Mouse (Mus musculus): ENCODE data around the gene Tex33. TPM values are rescaled to one million over a fixed set of nuclear protein-coding genes. Genes with fewer than 3 reads are reported as not detected.

Gene Tex33
- total and polyA plus RNA-seq, 3 experiments = 4.3 to 4.7 TPM; not detected in 1

- TF ChIP-seq UBTF (IDR thresholded peaks at IDR 0.05; ENCODE audit: borderline replicate concordance, insufficient read depth, low read depth, low read length) (no peak), USF1 (IDR thresholded peaks at IDR 0.05; ENCODE audit: low read depth, low read length) (0 out of 2 replicates have a peak, but pooled peaks have one; percentile 21)
- no peak overlapping the region for H3K9ac ChIP-seq (ENCODE audit: control insufficient read depth, low read depth, low read length, poor library complexity, severe bottlenecking)
- peaks cover 13 to 21% of the 10 kb centered on the region in 2 experiments for H3K4me1 ChIP-seq (ENCODE audit: control insufficient read depth in 1 of 2, insufficient read depth in 2 of 2, low read length in 2 of 2)
- H3K27me3 ChIP-seq (ENCODE audit: control insufficient read depth in 1 of 2, insufficient read depth in 2 of 2, low read length in 2 of 2) = no peaks in the 10 kb centered on the region
- no peak overlapping the region for H3K27ac ChIP-seq (ENCODE audit: control insufficient read depth, low read depth, low read length)
- H3K79me2 ChIP-seq (ENCODE audit: control insufficient read depth, insufficient read depth, low read length, poor library complexity) = no peaks in the 10 kb centered on the region
- DNase-seq (ENCODE audit: low read depth, low spot score) = no peak
- peaks cover 0 to 7% of the 10 kb centered on the region in 2 experiments; a peak in 2 of 4 replicates for H3K36me3 ChIP-seq (ENCODE audit: control insufficient read depth in 1 of 2, insufficient read depth in 2 of 2, low read length in 2 of 2)
- H3K4me3 ChIP-seq (ENCODE audit: control insufficient read depth in 1 of 2, insufficient read depth in 1 of 2, low read depth in 2 of 2, low read length in 2 of 2) = no peak overlapping the region
- no peaks in the 10 kb centered on the region for H3K9me3 ChIP-seq (replicated peaks; ENCODE audit: insufficient read depth, low read length)
Observed at GRCm38 (mm10) chr15:78435681-78436080, 40.0 kb upstream of the Tex33 start.

DNA sequence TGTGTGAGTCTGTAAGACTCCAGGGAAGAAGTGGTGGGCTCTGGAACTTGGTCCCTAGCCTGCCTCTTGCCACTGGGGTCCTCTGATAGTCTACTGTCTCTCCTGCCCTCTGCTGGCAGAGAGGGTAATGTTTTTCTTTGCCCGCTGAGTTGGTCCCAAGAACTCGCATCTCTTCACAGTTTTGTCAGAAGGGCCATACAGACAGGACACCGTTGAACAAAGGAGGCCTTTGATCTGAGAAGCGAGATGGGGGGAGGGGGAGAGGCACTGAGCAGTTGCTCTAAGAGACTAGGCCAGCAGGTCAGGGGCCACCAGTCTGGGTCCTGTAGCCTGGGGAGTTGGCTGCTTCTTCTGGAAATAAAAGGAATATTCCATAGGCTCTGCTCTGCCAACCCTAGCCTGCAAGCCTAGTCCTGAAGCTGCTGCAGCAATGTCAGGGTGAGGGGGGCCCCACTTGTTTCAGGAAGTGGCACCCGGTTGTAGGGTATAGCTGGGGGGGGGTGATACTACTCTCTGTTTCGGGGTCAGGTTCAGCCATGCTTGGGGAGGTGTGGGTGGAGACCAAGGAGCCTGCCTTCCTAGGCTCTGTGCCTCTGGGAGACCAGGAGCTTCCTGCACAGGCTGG, 39.3 kb upstream of the Tex33 start:
- Histone ChIP-seq H3K79me2 (ENCODE audit: control insufficient read depth, insufficient read depth, low read length, poor library complexity) (no peaks in the 10 kb centered on the region), H3K9me3 (replicated peaks; ENCODE audit: insufficient read depth, low read length) (no peaks in the 10 kb centered on the region), H3K4me1 (ENCODE audit: control insufficient read depth in 1 of 2, insufficient read depth in 2 of 2, low read length in 2 of 2) (peaks cover 13 to 21% of the 10 kb centered on the region in 2 experiments), H3K9ac (ENCODE audit: control insufficient read depth, low read depth, low read length, poor library complexity, severe bottlenecking) (no peak overlapping the region), H3K27me3 (ENCODE audit: control insufficient read depth in 1 of 2, insufficient read depth in 2 of 2, low read length in 2 of 2) (no peaks in the 10 kb centered on the region), H3K36me3 (ENCODE audit: control insufficient read depth in 1 of 2, insufficient read depth in 2 of 2, low read length in 2 of 2) (peaks cover 0 to 7% of the 10 kb centered on the region in 2 experiments; a peak in 2 of 4 replicates), H3K4me3 (ENCODE audit: control insufficient read depth in 1 of 2, insufficient read depth in 1 of 2, low read depth in 2 of 2, low read length in 2 of 2) (no peak overlapping the region), H3K27ac (ENCODE audit: control insufficient read depth, low read depth, low read length) (no peak overlapping the region)
- DNase-seq (ENCODE audit: low read depth, low spot score) = peak; percentile 54
- peak; percentile 46 for TF ChIP-seq RAD21 (IDR thresholded peaks at IDR 0.05; ENCODE audit: low read depth, low read length)
- TF ChIP-seq CTCF (IDR thresholded peaks at IDR 0.05 in 2 of 3, conservative IDR thresholded peaks at IDR 0.05 in 1 of 3; ENCODE audit: control insufficient read depth in 1 of 3, insufficient read depth in 1 of 3, low read depth in 2 of 3, low read length in 3 of 3, poor library complexity in 1 of 3, severe bottlenecking in 1 of 3) = peak; percentile 56 to 69 (median 66)
- TF ChIP-seq ZMIZ1 (IDR thresholded peaks at IDR 0.05; ENCODE audit: low read depth, low read length) = no peak
- peak; percentile 65 for TF ChIP-seq SMC3 (IDR thresholded peaks at IDR 0.05; ENCODE audit: low read depth, low read length)

DNA sequence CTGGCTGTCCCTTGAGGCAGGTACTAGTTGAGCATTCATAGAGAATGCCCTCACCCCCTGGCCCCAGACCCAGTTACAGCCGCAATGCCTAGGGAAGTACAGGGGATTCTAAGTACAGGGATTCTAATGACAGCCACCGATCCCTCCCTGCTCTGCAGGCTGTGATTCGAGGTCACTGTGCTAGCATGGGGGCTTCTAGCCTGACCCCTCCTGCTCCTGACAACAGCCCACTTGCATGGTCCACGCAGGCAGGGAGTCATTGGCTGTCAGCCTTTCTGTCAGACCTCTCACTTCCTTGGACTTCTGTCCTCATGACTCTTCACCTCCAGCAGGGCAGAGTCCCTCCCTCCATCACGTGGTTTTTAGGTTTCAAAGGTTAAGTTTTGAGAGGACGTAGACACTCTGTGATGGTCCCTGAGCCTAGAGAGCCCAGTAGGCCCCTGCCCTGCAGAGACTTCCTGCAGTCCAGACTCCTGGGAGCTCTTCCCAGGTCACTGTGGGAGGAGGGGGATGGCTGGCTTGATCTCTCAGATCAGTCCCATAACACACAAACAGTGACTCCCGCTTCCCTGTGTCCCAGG, 35.9 kb upstream of the Tex33 start:
- Histone ChIP-seq H3K27ac (ENCODE audit: control insufficient read depth, low read depth, low read length) (no peak overlapping the region), H3K4me3 (ENCODE audit: control insufficient read depth in 1 of 2, insufficient read depth in 1 of 2, low read depth in 2 of 2, low read length in 2 of 2) (no peak overlapping the region), H3K9me3 (replicated peaks; ENCODE audit: insufficient read depth, low read length) (no peaks in the 10 kb centered on the region), H3K36me3 (ENCODE audit: control insufficient read depth in 1 of 2, insufficient read depth in 2 of 2, low read length in 2 of 2) (no peaks in the 10 kb centered on the region), H3K4me1 (ENCODE audit: control insufficient read depth in 1 of 2, insufficient read depth in 2 of 2, low read length in 2 of 2) (peaks cover 0 to 3% of the 10 kb centered on the region in 2 experiments; a peak in 2 of 4 replicates), H3K79me2 (ENCODE audit: control insufficient read depth, insufficient read depth, low read length, poor library complexity) (no peaks in the 10 kb centered on the region), H3K9ac (ENCODE audit: control insufficient read depth, low read depth, low read length, poor library complexity, severe bottlenecking) (no peak overlapping the region), H3K27me3 (ENCODE audit: control insufficient read depth in 1 of 2, insufficient read depth in 2 of 2, low read length in 2 of 2) (no peaks in the 10 kb centered on the region)
- DNase-seq (ENCODE audit: low read depth, low spot score) = no peak
- TF ChIP-seq RCOR1 (IDR thresholded peaks at IDR 0.05; ENCODE audit: low read depth, low read length) = no peak
- TF ChIP-seq TBP (IDR thresholded peaks at IDR 0.05; ENCODE audit: low read depth, low read length) = no peak
- TF ChIP-seq MYB (IDR thresholded peaks at IDR 0.05; ENCODE audit: low read depth, low read length) = no peak
- TF ChIP-seq NRF1 (IDR thresholded peaks at IDR 0.05; ENCODE audit: insufficient read depth, low read depth, low read length, poor library complexity, severe bottlenecking) = no peak

Measured in MEL (cell line).